Mouse (Mus musculus) MEL (cell line): ENCODE measurements around the gene Gabbr2. TPM values are rescaled to one million over a fixed set of nuclear protein-coding genes. Genes with fewer than 3 reads are reported as not detected.

Source experiments
- DNase-seq: peaks from one replicate; pipeline ENCODE4 v3.0.0; 2011; ENCODE audit warnings: low read depth, low spot score
- H3K27ac ChIP-seq: 2 replicates; pipeline ENCODE4 v1.5.1; 2012; ENCODE audit warnings: low read depth, mild to moderate bottlenecking, control low read depth, low read length, moderate library complexity; ENCODE audit not compliant: control insufficient read depth
- H3K27me3 ChIP-seq, 2 experiments: fragments of 150-350 bp in 1 of 2; sonication (generic) in 1 of 2; 2 replicates each; pipeline ENCODE4 v1.6.1; 2012; ENCODE audit warnings: low read length in 2 of 2, mild to moderate bottlenecking in 2 of 2, improper control_type of control experiment in 1 of 2, moderate library complexity in 1 of 2; ENCODE audit not compliant: insufficient read depth in 2 of 2, control insufficient read depth in 1 of 2
- H3K36me3 ChIP-seq, 2 experiments: 2 replicates each; pipeline ENCODE4 v1.6.1; 2012 to 2014; ENCODE audit warnings: low read length in 2 of 2, improper control_type of control experiment in 1 of 2, inconsistent platforms in 1 of 2, mild to moderate bottlenecking in 1 of 2; ENCODE audit not compliant: insufficient read depth in 2 of 2, control insufficient read depth in 1 of 2
- H3K4me1 ChIP-seq, 2 experiments: fragments of 150-350 bp in 1 of 2; sonication (generic) in 1 of 2; 2 replicates each; pipeline ENCODE4 v1.6.1; 2012; ENCODE audit warnings: low read length in 2 of 2, improper control_type of control experiment in 1 of 2, mild to moderate bottlenecking in 1 of 2; ENCODE audit not compliant: insufficient read depth in 2 of 2, control insufficient read depth in 1 of 2
- H3K4me3 ChIP-seq, 2 experiments: fragments of 150-350 bp in 1 of 2; sonication (generic) in 1 of 2; 2 replicates each; pipeline ENCODE4 v1.5.1; 2012; ENCODE audit warnings: low read depth in 2 of 2, low read length in 2 of 2, mild to moderate bottlenecking in 2 of 2, moderate library complexity in 2 of 2, control low read depth in 1 of 2, improper control_type of control experiment in 1 of 2; ENCODE audit not compliant: control insufficient read depth in 1 of 2, insufficient read depth in 1 of 2
- H3K79me2 ChIP-seq: 2 replicates; pipeline ENCODE4 v1.6.1; 2012; ENCODE audit warnings: mild to moderate bottlenecking, low read length, moderate library complexity; ENCODE audit not compliant: control insufficient read depth, poor library complexity, insufficient read depth
- H3K9ac ChIP-seq: 2 replicates; pipeline ENCODE4 v1.6.1; 2012; ENCODE audit warnings: low read depth, mild to moderate bottlenecking, control low read depth, low read length, moderate library complexity; ENCODE audit not compliant: control insufficient read depth, poor library complexity, severe bottlenecking
- H3K9me3 ChIP-seq: fragments of 150-350 bp; sonication (generic); replicated peaks from 2 replicates; pipeline ENCODE4 v1.6.1; 2012; ENCODE audit warnings: mild to moderate bottlenecking, low read length, improper control_type of control experiment, moderate library complexity; ENCODE audit not compliant: insufficient read depth
- CHD2 ChIP-seq: IDR thresholded peaks from 2 replicates; pipeline ENCODE4 v1.6.1; 2011; ENCODE audit warnings: low read length, improper control_type of control experiment
- CTCF ChIP-seq, 3 experiments: IDR thresholded peaks in 2 of 3; conservative IDR thresholded peaks in 1 of 3; 2 replicates each; pipeline ENCODE4 v1.5.1; 2011 to 2012; ENCODE audit warnings: low read length in 3 of 3, low read depth in 2 of 3, mild to moderate bottlenecking in 2 of 3, improper control_type of control experiment in 1 of 3, inconsistent platforms in 1 of 3, mixed read lengths in 1 of 3, moderate library complexity in 1 of 3; ENCODE audit not compliant: control insufficient read depth in 1 of 3, insufficient read depth in 1 of 3, poor library complexity in 1 of 3, severe bottlenecking in 1 of 3
- ELF1 ChIP-seq: IDR thresholded peaks from 2 replicates; pipeline ENCODE4 v1.6.1; 2014; ENCODE audit warnings: low read depth, mild to moderate bottlenecking, inconsistent platforms, low read length, improper control_type of control experiment, moderate library complexity
- EP300 ChIP-seq, 2 experiments: IDR thresholded peaks; 2 replicates each; pipeline ENCODE4 v1.6.1; 2011; ENCODE audit warnings: improper control_type of control experiment in 2 of 2, low read length in 2 of 2, low read depth in 1 of 2, mild to moderate bottlenecking in 1 of 2
- GATA1 ChIP-seq: IDR thresholded peaks from 2 replicates; pipeline ENCODE4 v1.6.1; 2011; ENCODE audit warnings: low read depth, low read length, improper control_type of control experiment
- HCFC1 ChIP-seq: IDR thresholded peaks from 2 replicates; pipeline ENCODE4 v1.6.1; 2012; ENCODE audit warnings: low read depth, mild to moderate bottlenecking, inconsistent platforms, low read length, improper control_type of control experiment, moderate library complexity
- JUND ChIP-seq: IDR thresholded peaks from 2 replicates; pipeline ENCODE4 v1.6.1; 2011; ENCODE audit warnings: low read depth, mild to moderate bottlenecking, improper control_type of control experiment, low read length
- KAT2A ChIP-seq: conservative IDR thresholded peaks from 2 replicates; pipeline ENCODE4 v1.6.1; 2012; ENCODE audit warnings: low read depth, low read length, improper control_type of control experiment, inconsistent platforms
- MAFK ChIP-seq: IDR thresholded peaks from 2 replicates; pipeline ENCODE4 v1.6.1; 2011; ENCODE audit warnings: low read depth, mild to moderate bottlenecking, low read length, improper control_type of control experiment, borderline replicate concordance
- MAX ChIP-seq: IDR thresholded peaks from 2 replicates; pipeline ENCODE4 v1.6.1; 2011; ENCODE audit warnings: low read length, improper control_type of control experiment
- MYC ChIP-seq: IDR thresholded peaks from 2 replicates; pipeline ENCODE4 v1.6.1; 2011; ENCODE audit warnings: low read depth, mild to moderate bottlenecking, low read length, improper control_type of control experiment, moderate library complexity
- NRF1 ChIP-seq: IDR thresholded peaks from 2 replicates; pipeline ENCODE4 v1.6.1; 2014; ENCODE audit warnings: low read depth, mild to moderate bottlenecking, inconsistent platforms, low read length, improper control_type of control experiment, moderate library complexity; ENCODE audit not compliant: poor library complexity, insufficient read depth, severe bottlenecking
- POLR2AphosphoS2 ChIP-seq: IDR thresholded peaks from 2 replicates; pipeline ENCODE4 v1.6.1; 2011; ENCODE audit warnings: low read length, improper control_type of control experiment
- POLR2AphosphoS5 ChIP-seq: IDR thresholded peaks from 2 replicates; pipeline ENCODE4 v1.6.1; 2012; ENCODE audit warnings: low read depth, borderline replicate concordance, mild to moderate bottlenecking, inconsistent platforms, low read length, moderate library complexity, mixed read lengths
- RAD21 ChIP-seq: IDR thresholded peaks from 2 replicates; pipeline ENCODE4 v1.6.1; 2011; ENCODE audit warnings: mild to moderate bottlenecking, low read depth, low read length, improper control_type of control experiment
- RCOR1 ChIP-seq: IDR thresholded peaks from 2 replicates; pipeline ENCODE4 v1.6.1; 2012; ENCODE audit warnings: low read depth, mild to moderate bottlenecking, inconsistent platforms, low read length, improper control_type of control experiment
- SIN3A ChIP-seq: IDR thresholded peaks from 2 replicates; pipeline ENCODE4 v1.6.1; 2012; ENCODE audit warnings: low read length, improper control_type of control experiment, inconsistent platforms
- USF1 ChIP-seq: IDR thresholded peaks from 2 replicates; pipeline ENCODE4 v1.6.1; 2014; ENCODE audit warnings: low read depth, mild to moderate bottlenecking, inconsistent platforms, low read length, improper control_type of control experiment, moderate library complexity
- USF2 ChIP-seq, 2 experiments: IDR thresholded peaks; 2 replicates each; pipeline ENCODE4 v1.6.1; 2011 to 2012; ENCODE audit warnings: improper control_type of control experiment in 2 of 2, low read length in 2 of 2, borderline replicate concordance in 1 of 2, inconsistent platforms in 1 of 2, low read depth in 1 of 2, mild to moderate bottlenecking in 1 of 2; ENCODE audit not compliant: insufficient read depth in 1 of 2
- ZC3H11A ChIP-seq: IDR thresholded peaks from 2 replicates; pipeline ENCODE4 v1.6.1; 2012; ENCODE audit warnings: low read depth, mild to moderate bottlenecking, inconsistent platforms, low read length, improper control_type of control experiment
- ZKSCAN1 ChIP-seq: IDR thresholded peaks from 2 replicates; pipeline ENCODE4 v1.6.1; 2012; ENCODE audit warnings: low read depth, mild to moderate bottlenecking, inconsistent platforms, low read length, improper control_type of control experiment, moderate library complexity
- ZNF384 ChIP-seq: IDR thresholded peaks from 2 replicates; pipeline ENCODE4 v1.6.1; 2012; ENCODE audit warnings: low read depth, mild to moderate bottlenecking, inconsistent platforms, low read length, improper control_type of control experiment
- polyA plus RNA-seq, 2 experiments: library from polyadenylated mRNA; stranded (reverse) in 1 of 2; unstranded in 1 of 2; fragments of >175 nt in 1 of 2; fragments of >200 nt in 1 of 2; gene quantifications; 2 replicates each; pipeline versions ENCODE4 v1.2.1 to v1.2.4; 2012; ENCODE audit warnings: low replicate concordance in 2 of 2, low read depth in 1 of 2; ENCODE audit not compliant: insufficient read length in 2 of 2, insufficient read depth in 1 of 2, missing spikeins in 1 of 2
- total RNA-seq: library from RNA; depleted of rRNA; stranded (reverse); fragments of 300-350 nt; gene quantifications from 2 replicates; pipeline ENCODE4 v1.2.3, GENCODE M21; 2012

Gabbr2 gene
- total and polyA plus RNA-seq, 3 experiments, result not detected

DNA sequence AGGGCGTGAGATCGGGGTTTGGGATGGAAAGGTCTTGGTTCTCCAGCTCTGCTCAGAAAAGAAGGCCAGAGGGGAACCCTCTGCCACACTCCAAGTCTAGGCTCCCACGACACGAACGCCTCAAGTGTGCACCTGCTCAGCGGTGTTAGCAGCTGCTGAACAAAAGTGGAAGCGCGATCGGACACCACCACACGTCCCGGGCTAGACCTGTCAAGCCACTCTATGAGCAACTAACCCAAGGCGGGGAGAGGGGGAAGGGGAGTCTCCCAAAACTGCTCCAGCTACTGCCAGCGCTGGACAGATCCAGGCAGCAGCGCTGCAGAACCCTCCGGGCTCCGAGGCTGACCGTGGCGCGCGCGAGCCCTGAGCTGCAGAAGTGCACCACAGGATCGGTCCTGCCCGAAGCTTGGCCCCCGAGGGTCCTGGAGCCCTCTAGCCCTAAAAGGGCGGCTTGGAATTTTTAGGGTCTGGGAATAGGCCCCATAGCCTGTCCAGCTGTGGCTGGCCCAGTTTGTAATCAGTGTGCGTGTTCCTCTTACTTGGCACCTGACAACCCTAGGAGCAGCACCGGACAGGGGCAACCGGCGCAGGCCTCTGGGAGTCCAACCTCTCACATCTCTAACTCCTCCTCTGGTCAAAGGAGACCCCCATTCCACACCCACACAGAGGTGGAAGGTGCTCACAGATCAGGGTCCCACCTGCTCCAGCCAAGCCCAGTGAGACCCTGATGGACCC, 1.2 kb downstream of the Gabbr2 start:
- Histone ChIP-seq H3K79me2 (no peaks in the 10 kb centered on the region), H3K4me3 (no peak overlapping the region), H3K27me3 (no peaks in the 10 kb centered on the region), H3K9me3 (no peaks in the 10 kb centered on the region), H3K36me3 (no peaks in the 10 kb centered on the region), H3K27ac (no peak overlapping the region), H3K9ac (no peak overlapping the region), H3K4me1 (no peaks in the 10 kb centered on the region)
- no peak for DNase-seq
- TF ChIP-seq KAT2A (no peak), CHD2 (no peak)

GRCm38 (mm10) chr4:46989842-46990241, 1.8 kb downstream of the Gabbr2 start:
- TF ChIP-seq POLR2AphosphoS5 (no peak), KAT2A (no peak), RAD21 (no peak), HCFC1 (no peak), ZNF384 (no peak)
- H3K9me3 ChIP-seq, result no peaks in the 10 kb centered on the region
- H3K36me3 ChIP-seq, result no peaks in the 10 kb centered on the region
- no peak overlapping the region for H3K9ac ChIP-seq
- H3K4me3 ChIP-seq, result no peak overlapping the region
- H3K27ac ChIP-seq, result no peak overlapping the region
- no peaks in the 10 kb centered on the region for H3K4me1 ChIP-seq
- H3K27me3 ChIP-seq, result no peaks in the 10 kb centered on the region
- no peak for DNase-seq
- no peaks in the 10 kb centered on the region for H3K79me2 ChIP-seq

GRCm38 (mm10) chr4:46988824-46989223, 2.8 kb downstream of the Gabbr2 start:
- no peaks in the 10 kb centered on the region for H3K27me3 ChIP-seq
- H3K9me3 ChIP-seq, result no peaks in the 10 kb centered on the region
- no peaks in the 10 kb centered on the region for H3K79me2 ChIP-seq
- DNase-seq, result no peak
- H3K9ac ChIP-seq, result no peak overlapping the region
- no peaks in the 10 kb centered on the region for H3K36me3 ChIP-seq
- no peak overlapping the region for H3K27ac ChIP-seq
- H3K4me3 ChIP-seq, result no peak overlapping the region
- no peak for TF ChIP-seq CHD2
- TF ChIP-seq RCOR1, result no peak
- no peak for TF ChIP-seq MAFK
- TF ChIP-seq ZC3H11A, result no peak
- no peak for TF ChIP-seq ELF1
- no peak for TF ChIP-seq HCFC1
- no peak for TF ChIP-seq GATA1
- TF ChIP-seq EP300 (IDR thresholded peaks at IDR 0.05; ENCODE audit: low read depth in 1 of 2, low read length in 2 of 2), result no peak
- no peak for TF ChIP-seq USF1
- TF ChIP-seq NRF1, result no peak
- no peak for TF ChIP-seq MAX
- TF ChIP-seq KAT2A, result no peak
- TF ChIP-seq POLR2AphosphoS5, result no peak
- TF ChIP-seq MYC, result no peak
- no peak for TF ChIP-seq CTCF (IDR thresholded peaks at IDR 0.05 in 2 of 3, conservative IDR thresholded peaks at IDR 0.05 in 1 of 3; ENCODE audit: control insufficient read depth in 1 of 3, insufficient read depth in 1 of 3, low read depth in 2 of 3, low read length in 3 of 3, poor library complexity in 1 of 3, severe bottlenecking in 1 of 3)
- no peak for TF ChIP-seq SIN3A
- TF ChIP-seq JUND, result no peak
- TF ChIP-seq POLR2AphosphoS2, result no peak
- TF ChIP-seq USF2 (IDR thresholded peaks at IDR 0.05; ENCODE audit: borderline replicate concordance in 1 of 2, insufficient read depth in 1 of 2, low read depth in 1 of 2, low read length in 2 of 2), result no peak
- no peak for TF ChIP-seq ZKSCAN1
- H3K4me1 ChIP-seq, result no peaks in the 10 kb centered on the region
